Mouse (Mus musculus) neural tube, embryonic 10.5 days (tissue): ENCODE data around the gene Terb2.
A peak's percentile ranks its signal among the peaks of the same experiment; 100 is the strongest.
"Not testable (repeated sequence)": the region's sequence is repeated elsewhere in the genome, so short reads cannot be mapped to it uniquely, and the experiment has no call there.

Source experiments
- DNase-seq: peaks from one replicate; pipeline ENCODE4 v3.0.0-alpha.2; 2017; ENCODE audit warnings: low spot score; ENCODE audit errors: extremely low spot score

Terb2 gene

DNA sequence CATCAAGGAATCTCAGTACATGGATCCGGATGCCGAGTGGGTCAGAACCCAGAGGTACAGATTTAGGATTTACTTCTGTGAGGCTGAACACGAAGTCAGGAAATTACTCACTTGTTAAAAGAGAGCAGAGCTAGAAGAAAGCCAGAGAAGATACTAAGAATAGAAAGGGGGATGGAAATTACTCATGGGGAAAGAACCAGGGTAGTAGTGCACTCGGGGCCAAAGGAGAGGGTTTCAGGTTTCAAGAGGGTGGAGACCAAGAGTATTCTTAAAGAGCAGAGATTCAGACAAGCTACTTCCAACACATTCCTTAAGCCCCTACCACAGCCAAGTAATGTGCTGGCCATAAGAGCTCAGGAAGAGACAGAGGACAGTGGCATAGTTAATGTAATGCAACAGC is 24.5 kb upstream of the Terb2 start:
- no peak for DNase-seq

DNA sequence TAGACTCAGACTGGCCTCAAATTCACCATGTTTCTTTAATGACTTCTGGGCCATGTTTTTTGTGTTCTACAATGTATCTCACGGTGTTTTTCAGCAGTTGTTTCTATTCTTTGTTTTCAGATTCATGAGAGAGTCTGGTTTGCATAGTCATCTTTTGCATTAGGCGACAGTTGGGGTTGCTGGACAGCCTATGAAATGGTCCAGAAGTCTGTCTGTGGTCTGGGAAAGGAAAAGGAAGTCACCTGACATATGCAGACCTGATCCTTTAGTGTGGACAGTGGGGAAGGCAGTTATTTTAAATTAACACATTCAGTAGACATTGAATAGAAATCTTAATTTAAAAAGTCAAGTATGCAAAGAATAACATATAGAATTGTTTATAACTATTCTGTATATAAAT is 23.5 kb upstream of the Terb2 start:
- DNase-seq = no peak

- DNase-seq = no peak
These were observed 22.5 kb upstream of the Terb2 start for GRCm38 (mm10) chr2:122163430-122164195.

DNA sequence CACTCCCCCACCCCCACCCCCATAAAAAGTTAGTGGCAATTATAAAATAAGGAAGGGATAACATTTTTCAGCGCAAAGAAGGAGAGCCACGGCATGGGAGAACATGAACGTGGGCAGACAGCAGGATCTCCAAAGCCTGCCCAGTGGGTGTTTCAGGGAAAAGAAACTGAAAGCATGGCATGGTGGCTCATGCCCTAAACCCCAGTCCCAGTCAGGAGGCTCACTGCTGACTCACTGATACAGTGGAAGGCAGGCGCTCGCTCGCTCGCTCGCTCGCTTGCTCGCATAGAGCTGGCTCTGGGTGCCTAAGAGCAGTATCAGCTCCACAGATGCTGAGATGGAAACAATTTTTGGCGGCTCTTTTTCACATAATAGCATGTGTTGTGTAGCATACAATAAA is 21.8 kb upstream of the Terb2 start:
- DNase-seq = no peak

GRCm38 (mm10) chr2:122171292-122171691 is 14.8 kb upstream of the Terb2 start:
- no peak for DNase-seq

DNA sequence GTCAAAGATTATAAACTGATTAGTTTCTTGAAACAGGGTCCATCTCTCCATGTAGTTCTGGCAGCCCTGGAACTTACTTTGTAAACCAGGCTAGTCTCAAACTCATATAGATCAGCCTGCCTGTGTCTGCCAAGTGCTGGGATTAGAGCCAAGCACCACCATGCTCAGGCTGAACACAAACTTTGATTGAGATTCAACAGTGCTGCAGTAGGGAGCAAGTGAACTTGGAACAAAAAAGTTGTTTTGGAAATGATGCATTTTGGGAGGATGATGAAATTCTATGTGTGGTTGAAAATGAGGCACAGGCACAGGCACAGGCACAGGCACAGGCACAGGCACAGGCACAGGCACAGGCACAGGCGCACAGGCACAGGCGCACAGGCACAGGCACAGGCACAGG is 13.9 kb upstream of the Terb2 start:
- peak; percentile 1 for DNase-seq

DNA sequence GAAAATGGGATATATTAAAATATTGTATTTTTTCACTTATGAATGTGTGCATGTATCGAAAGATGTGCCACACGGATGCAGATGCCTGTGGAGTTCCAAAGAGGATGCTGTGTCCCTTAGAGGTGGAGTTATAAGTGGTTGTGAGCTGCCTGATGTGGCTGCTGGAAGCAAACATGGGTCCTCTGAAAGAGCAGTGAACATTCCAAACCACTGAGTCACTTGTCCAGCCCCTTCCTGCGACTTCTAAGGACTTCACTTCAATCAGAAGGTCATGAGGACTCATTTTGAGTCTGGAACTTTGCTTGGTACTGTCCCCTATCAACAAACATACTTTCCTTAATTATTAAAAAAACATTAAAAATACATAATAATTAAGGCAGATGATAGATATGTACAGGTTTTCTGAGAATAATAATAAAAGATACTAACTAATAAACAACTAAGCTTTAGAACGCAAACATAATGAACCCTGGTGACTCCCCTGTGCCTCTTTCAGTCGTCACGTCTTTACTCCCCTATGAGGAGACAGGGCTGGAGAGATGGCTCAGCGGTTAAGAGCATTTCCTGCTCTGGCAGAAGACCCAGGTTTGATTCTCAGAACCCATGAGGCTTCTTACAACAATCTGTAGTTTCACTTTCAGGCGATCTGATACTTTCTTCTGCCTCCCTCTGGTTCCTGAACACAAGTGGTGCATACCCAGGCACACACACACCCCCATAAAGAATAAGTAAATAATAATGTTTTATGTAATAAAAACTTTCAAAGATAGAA is 5.8 kb upstream of the Terb2 start:
- DNase-seq = no peak

- DNase-seq = no peak
These were observed 986 bp upstream of the Terb2 start for GRCm38 (mm10) chr2:122185086-122185485.

GRCm38 (mm10) chr2:122186751-122187150 is 679 bp downstream of the Terb2 start:
- DNase-seq = no peak

GRCm38 (mm10) chr2:122191849-122192248 is 5.8 kb downstream of the Terb2 start:
- DNase-seq = no peak

DNA sequence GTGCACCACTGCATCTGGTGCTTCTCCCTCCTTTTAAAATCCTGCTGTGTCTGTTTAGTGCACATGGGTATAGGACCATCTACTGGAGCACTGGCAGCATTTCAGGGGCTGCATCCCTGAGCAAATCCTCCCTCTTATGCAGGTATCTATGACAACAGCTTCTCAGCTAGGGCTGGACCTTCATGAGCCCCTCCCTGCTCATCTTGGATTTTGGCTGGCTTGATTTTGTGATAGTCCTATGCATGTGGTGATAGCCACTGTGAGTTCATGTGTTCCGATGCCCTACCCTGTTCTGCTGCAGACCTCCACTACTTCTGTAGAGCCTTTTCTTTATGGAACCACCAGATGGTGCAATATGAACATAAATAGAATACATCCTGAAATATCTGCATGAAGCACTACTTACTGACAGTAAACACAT is 8.4 kb downstream of the Terb2 start:
- no peak for DNase-seq

GRCm38 (mm10) chr2:122201501-122201900 is 15.4 kb downstream of the Terb2 start:
- no peak for DNase-seq

DNA sequence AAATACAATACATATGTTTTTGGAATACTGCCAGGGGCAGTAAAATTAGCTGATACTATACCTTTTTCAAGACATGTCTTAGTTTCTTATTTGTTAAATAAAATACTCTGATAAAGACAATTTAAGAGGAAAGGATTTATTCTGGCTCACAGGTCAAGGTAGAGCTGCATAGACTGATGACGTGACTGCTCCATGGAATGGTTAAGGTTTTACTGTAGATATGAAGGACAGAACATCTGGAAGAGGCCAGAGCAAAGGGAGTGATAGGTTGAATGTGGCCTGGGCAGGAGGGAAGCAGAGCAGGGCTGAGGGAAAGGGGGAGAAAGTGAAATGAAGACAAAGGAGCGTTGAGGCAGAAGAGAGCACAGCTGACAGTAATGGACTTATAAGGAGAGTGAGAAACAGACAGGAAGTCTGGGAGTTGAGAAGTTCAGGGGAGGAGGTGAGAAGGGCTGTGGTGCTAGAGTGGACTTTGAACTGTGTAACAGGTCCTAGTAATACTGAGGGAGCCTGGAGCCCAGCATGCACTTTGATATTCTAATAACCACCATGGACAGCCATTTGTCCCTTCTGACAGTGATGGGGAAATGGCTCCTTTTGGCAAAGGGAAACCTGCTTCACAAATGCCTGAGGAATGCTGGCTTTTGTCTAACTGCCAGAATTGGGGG is 20.5 kb downstream of the Terb2 start:
- no peak for DNase-seq

DNA sequence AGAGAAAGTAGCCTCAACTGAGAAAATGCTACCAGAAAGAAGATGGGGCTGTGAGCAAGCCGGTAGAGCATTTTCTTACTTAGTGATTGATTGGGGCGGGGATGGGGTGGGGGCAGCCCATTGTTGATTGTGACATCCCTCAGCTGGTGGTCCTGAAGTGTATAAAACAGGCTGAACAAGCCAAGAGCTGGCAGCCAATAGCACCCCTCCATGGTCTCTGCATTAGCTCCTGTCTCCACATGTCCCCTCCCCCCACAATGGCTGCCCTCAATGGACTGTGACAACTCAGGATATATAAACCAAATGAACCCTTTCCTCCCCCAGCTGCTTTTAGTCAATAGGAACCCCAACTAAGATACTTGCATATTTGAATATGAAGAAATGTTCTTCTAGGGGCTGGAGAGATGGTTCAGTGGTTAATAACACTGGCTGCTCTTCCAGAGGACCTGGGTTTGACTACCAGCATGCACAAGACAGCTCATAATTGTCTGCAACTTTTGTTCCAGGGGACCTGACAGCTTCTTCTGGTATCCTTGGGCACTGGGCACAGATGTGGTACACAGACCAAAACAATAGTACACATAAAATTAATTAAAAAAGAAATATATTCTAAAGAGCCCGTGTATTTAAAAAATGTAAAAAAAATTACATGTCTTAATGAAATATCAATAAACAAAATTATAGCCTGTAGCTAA is 24.6 kb downstream of the Terb2 start:
- no peak for DNase-seq

GRCm38 (mm10) chr2:122217075-122217474 is 31.0 kb downstream of the Terb2 start:
- not testable (repeated sequence) for DNase-seq

- no peak for DNase-seq
These were observed 32.2 kb downstream of the Terb2 start for GRCm38 (mm10) chr2:122218234-122218633.

GRCm38 (mm10) chr2:122221378-122221777 is 35.3 kb downstream of the Terb2 start:
- no peak for DNase-seq

GRCm38 (mm10) chr2:122221798-122222197 is 35.7 kb downstream of the Terb2 start:
- no peak for DNase-seq

GRCm38 (mm10) chr2:122222272-122222671 is 36.2 kb downstream of the Terb2 start:
- no peak for DNase-seq

DNA sequence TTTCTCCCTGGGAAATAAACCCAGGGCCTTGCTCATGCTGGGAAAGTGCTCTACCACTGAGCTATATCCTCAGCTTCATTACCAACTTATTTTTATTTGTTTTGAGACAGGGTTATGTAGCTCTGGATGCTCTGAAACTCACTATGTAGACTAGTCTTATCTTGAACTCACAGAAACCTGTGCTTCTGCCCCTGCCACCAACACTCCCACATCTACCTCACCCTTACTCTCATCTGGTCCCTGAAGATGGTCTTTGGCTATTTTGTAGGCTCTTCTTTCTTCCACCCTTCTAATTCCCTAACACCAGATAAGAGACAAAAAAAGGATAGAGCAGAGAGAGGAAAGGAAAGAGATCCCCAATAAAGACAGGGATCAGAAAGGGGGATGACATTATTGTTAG is 37.6 kb downstream of the Terb2 start:
- DNase-seq = no peak

DNA sequence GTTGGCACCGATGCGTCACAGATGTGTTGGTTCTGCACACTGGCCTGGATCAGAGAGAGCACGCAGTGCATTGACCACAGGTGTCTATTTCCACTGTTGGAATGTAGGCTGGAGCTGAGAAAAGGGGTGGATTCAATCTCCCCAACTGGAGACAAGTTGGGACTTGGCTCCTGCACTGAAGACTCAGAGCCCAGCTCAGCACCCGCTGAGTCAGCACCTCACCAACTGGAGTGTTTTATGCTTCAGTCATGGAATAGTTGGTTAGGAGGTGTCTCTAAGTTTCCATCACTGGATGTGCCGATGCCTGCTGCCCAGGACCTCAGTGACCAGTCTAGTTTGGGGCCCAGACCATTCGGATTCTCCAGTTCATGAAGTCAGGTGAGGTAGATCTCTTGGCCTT is 44.3 kb downstream of the Terb2 start:
- no peak for DNase-seq

DNA sequence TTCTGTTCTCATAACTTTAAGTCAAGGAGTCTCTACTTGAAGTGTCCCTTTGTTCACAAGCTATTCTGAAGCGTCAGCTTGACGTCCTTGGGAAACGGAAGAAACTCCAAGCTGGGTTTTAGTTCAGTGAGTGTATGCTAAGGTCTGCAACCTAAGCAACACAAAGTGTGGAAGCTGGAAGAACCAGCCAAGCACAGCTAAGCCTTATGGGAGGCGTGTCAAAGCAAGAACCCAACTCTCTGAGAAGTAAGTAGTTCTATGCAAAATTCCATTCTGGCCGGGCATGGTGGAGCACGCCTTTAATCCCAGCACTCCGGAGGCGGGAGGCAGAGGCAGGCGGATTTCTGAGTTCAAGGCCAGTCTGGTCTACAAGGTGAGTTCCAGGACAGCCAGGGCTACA is 45.5 kb downstream of the Terb2 start:
- DNase-seq = no peak
